Mouse (Mus musculus): ENCODE results near the gene Cep170b. TPM values are rescaled to one million over a fixed set of nuclear protein-coding genes. Genes with fewer than 3 reads are reported as not detected.

Gene Cep170b
- polyA plus RNA-seq (2021; fragmentation: Nextera tagmentation) = 27.8 and 28.2 TPM in 2 replicates
- long read RNA-seq, experiment 1, full-length matches to known transcripts = 16 of 197 reads
- long read RNA-seq, experiment 1, partial matches to known transcripts = 178 of 197 reads
- long read RNA-seq, experiment 1, other reads (novel, unspliced or antisense) = 3 of 197 reads
- long read RNA-seq, experiment 2, partial matches to known transcripts = 12 of 84 reads
- long read RNA-seq, experiment 2, other reads (novel, unspliced or antisense) = 66 of 84 reads

GRCm38 (mm10) chr12:112720216-112720615, at the start of gene Cep170b:
Cep170b (plus strand) TSS chr12:112720455.

GRCm38 (mm10) chr12:112674132-112675011, 45.9 kb upstream of the Cep170b start, which contains the start of gene Akt1:
Akt1 (minus strand) TSS chr12:112674884.

GRCm38 (mm10) chr12:112678555-112679026, 41.7 kb upstream of the Cep170b start, which contains the start of gene Zbtb42:
Zbtb42 (plus strand) TSS chr12:112678828.

GRCm38 (mm10) chr12:112760154-112760926, 40.1 kb downstream of the Cep170b start, which contains the start of gene Pld4:
Pld4 (plus strand) TSS chr12:112760655.

Other genes with a start within 250 kb of the Cep170b start
- gene A530016L24Rik, start 231.0 kb upstream of the Cep170b start, polyA plus RNA-seq (2021; fragmentation: Nextera tagmentation) = 0.05 and 0.10 TPM in 2 replicates
- gene Tmem179, start 203.7 kb upstream of the Cep170b start, polyA plus RNA-seq (2021; fragmentation: Nextera tagmentation) = 120 and 123 TPM in 2 replicates
- gene Inf2, start 131.7 kb upstream of the Cep170b start, polyA plus RNA-seq (2021; fragmentation: Nextera tagmentation) = 36.8 and 43.2 TPM in 2 replicates
- 30.0 and 34.8 TPM in 2 replicates for gene Adssl1, start 100.4 kb upstream of the Cep170b start, polyA plus RNA-seq (2021; fragmentation: Nextera tagmentation)
- gene Siva1, start 75.8 kb upstream of the Cep170b start, polyA plus RNA-seq (2021; fragmentation: Nextera tagmentation) = 68.9 and 85.7 TPM in 2 replicates
- gene Akt1, start 45.6 kb upstream of the Cep170b start, polyA plus RNA-seq (2021; fragmentation: Nextera tagmentation) = 23.3 and 46.2 TPM in 2 replicates
- gene Zbtb42, start 41.6 kb upstream of the Cep170b start, polyA plus RNA-seq (2021; fragmentation: Nextera tagmentation) = 0.39 and 0.63 TPM in 2 replicates
- gene Pld4, start 40.2 kb downstream of the Cep170b start, polyA plus RNA-seq (2021; fragmentation: Nextera tagmentation) = 10.1 and 11.4 TPM in 2 replicates
- 0.54 and 0.58 TPM in 2 replicates for gene Ahnak2, start 82.2 kb downstream of the Cep170b start, polyA plus RNA-seq (2021; fragmentation: Nextera tagmentation)
- gene Clba1, start 88.5 kb downstream of the Cep170b start, polyA plus RNA-seq (2021; fragmentation: Nextera tagmentation) = 16.4 and 21.1 TPM in 2 replicates
- 10.4 and 12.2 TPM in 2 replicates for gene Cdca4, start 109.0 kb downstream of the Cep170b start, polyA plus RNA-seq (2021; fragmentation: Nextera tagmentation)
- not detected in 2 replicates for gene Gpr132, start 147.8 kb downstream of the Cep170b start, polyA plus RNA-seq (2021; fragmentation: Nextera tagmentation)
- 4.3 and 4.5 TPM in 2 replicates for gene Jag2, start 209.3 kb downstream of the Cep170b start, polyA plus RNA-seq (2021; fragmentation: Nextera tagmentation)
- 31.0 and 36.4 TPM in 2 replicates for gene Nudt14, start 221.7 kb downstream of the Cep170b start, polyA plus RNA-seq (2021; fragmentation: Nextera tagmentation)